Mouse (Mus musculus) yolk sac, embryonic 10.5 days (tissue): Measurements from ENCODE around the gene A630001G21Rik.

Source experiments
- DNase-seq: peaks from one replicate; pipeline ENCODE4 v3.0.0-alpha.2; 2017; ENCODE audit warnings: low spot score

A630001G21Rik gene

GRCm38 (mm10) chr1:85771976-85772375 lies 6.5 kb downstream of the A630001G21Rik start:
- DNase-seq = no peak

- no peak for DNase-seq
These were observed 10.7 kb downstream of the A630001G21Rik start for GRCm38 (mm10) chr1:85767754-85768153.

GRCm38 (mm10) chr1:85766120-85766519 lies 12.3 kb downstream of the A630001G21Rik start:
- no peak for DNase-seq

GRCm38 (mm10) chr1:85764291-85764690 lies 14.2 kb downstream of the A630001G21Rik start:
- no peak for DNase-seq

- DNase-seq = no peak
These were observed 15.1 kb downstream of the A630001G21Rik start for GRCm38 (mm10) chr1:85763386-85763785.

- DNase-seq = no peak
These were observed 16.8 kb downstream of the A630001G21Rik start for GRCm38 (mm10) chr1:85761665-85762064.

GRCm38 (mm10) chr1:85758969-85759293 lies 19.5 kb downstream of the A630001G21Rik start:
- DNase-seq = no peak

- DNase-seq = no peak
These were observed 20.0 kb downstream of the A630001G21Rik start for GRCm38 (mm10) chr1:85758231-85758968.

- no peak for DNase-seq
These were observed 20.8 kb downstream of the A630001G21Rik start for GRCm38 (mm10) chr1:85757531-85758230.

GRCm38 (mm10) chr1:85751932-85752680 lies 26.3 kb downstream of the A630001G21Rik start:
- no peak for DNase-seq

GRCm38 (mm10) chr1:85751494-85751893 lies 26.9 kb downstream of the A630001G21Rik start:
- peak; percentile 11 for DNase-seq

- no peak for DNase-seq
These were observed 27.8 kb downstream of the A630001G21Rik start for GRCm38 (mm10) chr1:85750650-85751049.

GRCm38 (mm10) chr1:85749829-85750228 lies 28.6 kb downstream of the A630001G21Rik start:
- no peak for DNase-seq

- DNase-seq = no peak
These were observed 31.9 kb downstream of the A630001G21Rik start for GRCm38 (mm10) chr1:85746511-85746910.

GRCm38 (mm10) chr1:85744539-85744938 lies 33.9 kb downstream of the A630001G21Rik start:
- no peak for DNase-seq

- no peak for DNase-seq
These were observed 35.4 kb downstream of the A630001G21Rik start for GRCm38 (mm10) chr1:85742916-85743505.

GRCm38 (mm10) chr1:85742333-85742732 lies 36.1 kb downstream of the A630001G21Rik start:
- DNase-seq = no peak

GRCm38 (mm10) chr1:85740923-85741322 lies 37.5 kb downstream of the A630001G21Rik start:
- no peak for DNase-seq

- no peak for DNase-seq
These were observed 38.6 kb downstream of the A630001G21Rik start for GRCm38 (mm10) chr1:85739819-85740218.

- DNase-seq = no peak
These were observed 39.4 kb downstream of the A630001G21Rik start for GRCm38 (mm10) chr1:85739000-85739399.

- DNase-seq = peak; percentile 57
These were observed 41.9 kb downstream of the A630001G21Rik start for GRCm38 (mm10) chr1:85736355-85737184.
